Mouse (Mus musculus) erythroblast, adult 5-6 weeks (primary cell): ENCODE results near the gene Gm20388. TPM values are rescaled to one million over a fixed set of nuclear protein-coding genes. Genes with fewer than 3 reads are reported as not detected.
A peak's percentile ranks its signal among the peaks of the same experiment; 100 is the strongest.
"Not testable (repeated sequence)": the region's sequence is repeated elsewhere in the genome, so short reads cannot be mapped to it uniquely, and the experiment has no call there.

Source experiments
- ATAC-seq: replicated peaks from 2 replicates; pipeline ENCODE4 v1.8.0; 2016; ENCODE audit warnings: moderate number of reproducible peaks, mild to moderate bottlenecking, moderate TSS enrichment, inconsistent platforms; ENCODE audit not compliant: poor library complexity, low FRiP score, severe bottlenecking
- total RNA-seq, 2 experiments: library from RNA; stranded (forward) in 1 of 2; stranded (reverse) in 1 of 2; fragments of 150-400 nt in 1 of 2; fragments of 200-764, 138-1000 nt in 1 of 2; gene quantifications; 2 replicates each; pipeline versions ENCODE4 v1.2.3 to v1.2.4; 2015 to 2017; ENCODE audit warnings: low replicate concordance in 2 of 2

Gene Gm20388
- total RNA-seq, 2 experiments from 2014 or later = 2.9 to 7.8 TPM

DNA sequence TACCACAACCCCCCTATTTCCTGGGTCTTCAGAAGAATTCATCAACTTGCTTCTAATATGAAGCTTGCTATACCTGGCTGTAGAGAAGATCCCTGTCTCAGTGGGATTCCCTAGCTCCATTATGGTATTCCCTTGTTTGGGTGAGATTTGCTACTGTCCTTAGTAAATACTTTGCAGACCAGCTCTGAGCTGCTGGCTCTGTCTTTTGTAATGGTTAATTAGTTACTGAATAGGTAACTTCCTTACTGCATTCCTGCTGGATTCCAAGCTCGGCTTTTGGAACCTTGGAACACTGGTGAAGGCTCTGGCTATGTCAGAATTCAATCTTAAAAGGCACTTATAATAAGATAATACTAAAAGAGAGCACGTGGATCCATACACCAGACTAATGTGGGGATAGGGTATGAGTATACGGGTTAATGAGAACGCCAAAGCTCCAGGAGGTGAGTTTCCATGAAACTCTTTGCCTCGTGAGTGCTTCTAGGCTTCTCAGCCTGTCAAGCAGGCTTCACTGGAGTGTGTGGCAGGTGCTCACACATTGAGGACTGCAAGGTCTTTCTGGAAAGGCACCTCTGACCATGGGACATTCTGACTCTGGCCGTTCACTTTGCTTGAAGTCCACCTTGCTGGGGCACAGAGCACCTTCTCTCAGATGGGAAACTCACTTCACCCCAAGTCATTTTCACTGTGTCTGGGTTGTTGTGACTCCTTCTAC, 893.2 kb downstream of the Gm20388 start:
- ATAC-seq = not testable (repeated sequence)

DNA sequence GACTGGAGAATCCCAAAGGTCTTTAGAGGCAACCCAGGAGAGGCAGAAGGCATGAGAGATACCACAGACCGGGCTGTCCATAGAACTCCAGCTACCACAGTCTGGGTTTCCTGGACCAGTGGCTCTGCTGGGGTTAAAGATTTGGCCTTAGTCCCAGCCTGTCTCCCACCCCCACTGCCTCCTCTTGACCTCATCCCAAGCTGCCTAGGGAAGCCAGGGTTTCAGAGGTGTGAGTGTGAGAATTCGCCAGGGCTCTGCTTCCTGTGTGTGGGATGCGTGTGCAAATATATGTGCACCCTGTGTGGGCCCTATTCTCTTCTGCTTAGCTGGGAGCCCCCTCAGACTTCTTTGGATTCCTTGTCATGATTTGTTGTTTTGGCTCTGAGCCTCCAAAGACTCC, 894.1 kb downstream of the Gm20388 start:
- ATAC-seq = no peak

DNA sequence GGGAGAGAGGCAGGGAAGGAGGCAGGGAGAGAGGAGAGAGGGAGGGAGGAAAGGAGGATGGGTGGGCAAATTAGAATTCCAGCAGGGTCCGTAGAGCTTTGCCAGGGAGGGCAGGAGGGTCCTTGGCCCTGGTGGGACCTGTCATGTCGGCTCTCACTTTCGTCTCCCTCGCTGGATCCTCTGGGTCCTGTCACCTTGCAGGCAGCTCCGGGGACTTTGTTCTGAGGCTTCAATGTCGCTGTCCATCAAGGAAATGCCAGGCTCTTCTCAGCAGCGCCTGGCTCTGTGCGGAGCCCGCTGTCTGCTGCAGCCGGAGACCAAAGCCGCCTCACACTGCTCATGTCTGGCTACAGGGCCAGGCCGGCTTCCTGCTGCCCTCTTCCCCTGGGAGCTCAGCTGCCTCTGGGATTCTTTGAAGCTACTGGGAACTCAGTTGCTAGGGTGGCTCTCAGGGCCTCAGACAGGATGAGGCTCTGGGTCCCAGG, 896.2 kb downstream of the Gm20388 start:
- no peak for ATAC-seq

DNA sequence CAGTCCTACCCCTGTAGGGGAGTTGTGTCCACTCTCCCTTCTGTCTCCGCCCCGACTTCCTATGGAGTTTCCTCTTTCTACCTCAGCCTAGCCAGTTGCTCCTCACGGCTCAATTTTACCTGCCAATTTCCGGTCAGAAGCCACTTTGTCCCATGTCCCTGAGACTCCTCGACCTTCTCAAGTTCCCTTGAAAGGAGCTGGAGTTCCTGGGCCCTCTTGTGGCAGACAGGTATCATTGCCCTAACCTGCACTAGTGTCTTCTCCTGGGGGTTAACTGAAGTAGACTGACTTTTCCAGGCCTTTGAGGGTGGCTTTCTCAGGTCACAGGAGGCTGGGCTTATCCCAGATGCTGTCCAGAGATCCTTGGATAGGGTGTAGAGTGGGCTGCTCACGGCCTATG, 897.1 kb downstream of the Gm20388 start:
- no peak for ATAC-seq

DNA sequence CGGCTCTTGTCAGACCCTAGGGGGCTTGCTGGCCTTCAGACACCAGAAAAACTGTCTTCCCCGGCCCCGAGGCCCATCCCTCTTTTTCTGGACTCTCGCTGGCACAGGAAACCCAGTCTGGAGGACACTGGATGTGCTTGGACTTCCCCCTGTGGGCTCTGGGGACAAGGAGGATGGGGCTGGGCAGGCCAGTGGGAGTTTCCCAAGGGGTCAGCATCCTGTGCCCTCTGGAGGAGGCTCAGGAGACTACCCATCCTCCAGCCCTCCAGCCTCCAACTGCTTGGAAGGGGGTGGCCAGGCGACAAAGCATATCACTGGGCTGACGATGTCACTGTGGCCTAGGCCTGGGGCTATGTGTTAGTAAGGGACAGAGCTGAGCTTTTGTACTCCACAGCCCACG, 898.4 kb downstream of the Gm20388 start:
- ATAC-seq = no peak

DNA sequence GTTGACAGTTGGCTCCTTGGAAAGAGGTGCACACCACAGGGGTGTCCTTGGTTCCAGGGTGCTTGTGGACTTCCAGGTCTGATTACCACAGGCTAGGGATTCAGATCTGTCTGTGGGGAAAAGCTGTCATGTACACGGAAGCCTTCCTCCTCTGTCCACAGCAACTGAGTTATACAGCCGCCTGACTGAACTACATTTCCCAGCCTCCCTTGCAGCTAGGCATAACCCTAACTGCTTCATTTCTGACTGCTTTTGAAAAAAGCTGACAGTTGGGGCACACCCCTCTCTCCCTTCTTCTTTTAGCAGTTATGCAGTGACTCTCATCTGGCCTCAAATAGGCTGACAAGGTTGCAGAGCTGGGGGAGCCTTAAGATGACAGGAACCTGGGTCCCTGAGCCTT, 901.3 kb downstream of the Gm20388 start:
- ATAC-seq = no peak

DNA sequence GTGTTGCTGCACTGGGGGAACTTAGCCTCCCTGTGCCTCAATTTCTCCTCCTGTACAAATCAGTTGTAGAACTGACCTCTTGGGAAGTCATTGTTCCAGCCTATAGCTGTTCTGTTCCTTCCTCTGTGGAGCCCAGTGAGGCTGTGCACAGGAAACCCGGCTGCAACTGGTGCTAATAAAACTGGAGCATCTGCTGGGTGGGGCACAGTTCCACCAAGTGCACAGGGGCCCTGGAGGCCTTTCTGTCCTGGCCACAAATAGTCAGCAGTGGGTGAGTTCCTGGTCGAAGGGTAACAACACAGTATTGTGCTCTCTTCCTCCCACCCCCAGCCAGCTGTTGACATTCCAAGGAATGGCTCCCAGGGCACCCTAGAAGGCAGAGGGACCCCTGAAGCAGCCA, 902.4 kb downstream of the Gm20388 start:
- ATAC-seq = no peak

DNA sequence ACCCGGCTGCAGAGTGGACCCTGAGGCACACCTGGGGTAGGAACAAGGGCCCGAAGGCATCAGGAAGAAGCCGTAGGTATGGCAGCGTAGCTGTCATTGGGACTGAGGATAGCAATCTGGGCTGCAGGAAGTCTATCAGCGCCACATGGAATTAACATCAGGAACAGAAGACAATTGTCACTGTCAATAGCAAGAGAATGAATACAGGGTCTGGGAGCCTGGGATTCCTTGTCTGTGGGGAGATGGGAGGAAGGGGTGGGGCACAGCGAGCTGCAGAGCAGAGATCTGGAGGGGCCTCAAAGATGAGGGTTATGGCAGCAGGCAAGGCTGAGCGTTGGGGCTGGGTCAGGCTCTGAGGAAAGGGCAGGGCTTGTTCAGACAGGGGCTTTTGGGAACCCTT, 903.2 kb downstream of the Gm20388 start:
- no peak for ATAC-seq

DNA sequence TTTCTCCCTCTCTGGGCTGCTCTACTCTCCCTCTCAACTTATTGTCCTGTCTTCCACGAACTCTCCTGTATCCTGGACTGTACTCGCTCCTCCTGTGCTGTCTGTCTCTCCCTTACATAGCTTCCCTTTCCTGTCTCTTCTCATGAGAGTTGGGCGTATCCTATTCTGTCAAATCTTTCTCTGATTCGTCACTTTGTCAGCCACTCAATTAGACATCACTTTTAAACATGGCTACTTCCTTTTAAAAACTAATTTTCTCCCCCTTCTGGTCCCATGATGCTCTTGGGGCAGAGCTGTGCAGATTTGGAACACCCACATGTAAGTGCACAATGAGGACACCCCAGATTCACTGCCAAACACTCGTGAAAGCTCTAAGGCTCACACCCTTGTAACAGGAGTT, 905.7 kb downstream of the Gm20388 start:
- ATAC-seq = no peak

DNA sequence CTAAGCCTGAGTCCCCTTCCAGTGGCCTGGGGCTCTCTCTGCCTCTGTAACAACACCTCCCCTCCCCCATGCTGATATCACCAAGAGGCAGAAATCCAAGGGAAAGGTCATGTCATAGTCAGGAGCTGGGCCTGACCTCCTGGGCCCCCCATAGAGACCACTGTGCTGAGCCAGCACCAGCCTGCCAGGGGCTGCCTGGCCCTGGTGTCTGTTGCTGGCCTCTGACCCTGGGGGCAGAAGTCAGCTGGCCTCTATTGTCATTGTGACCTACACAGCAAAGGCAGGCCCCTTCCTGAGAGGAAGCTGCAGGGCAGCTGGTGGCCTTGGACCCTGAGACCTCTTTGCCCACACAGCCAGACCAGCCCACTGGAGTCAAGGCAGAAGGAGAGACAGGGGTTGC, 909.3 kb downstream of the Gm20388 start:
- no peak for ATAC-seq

DNA sequence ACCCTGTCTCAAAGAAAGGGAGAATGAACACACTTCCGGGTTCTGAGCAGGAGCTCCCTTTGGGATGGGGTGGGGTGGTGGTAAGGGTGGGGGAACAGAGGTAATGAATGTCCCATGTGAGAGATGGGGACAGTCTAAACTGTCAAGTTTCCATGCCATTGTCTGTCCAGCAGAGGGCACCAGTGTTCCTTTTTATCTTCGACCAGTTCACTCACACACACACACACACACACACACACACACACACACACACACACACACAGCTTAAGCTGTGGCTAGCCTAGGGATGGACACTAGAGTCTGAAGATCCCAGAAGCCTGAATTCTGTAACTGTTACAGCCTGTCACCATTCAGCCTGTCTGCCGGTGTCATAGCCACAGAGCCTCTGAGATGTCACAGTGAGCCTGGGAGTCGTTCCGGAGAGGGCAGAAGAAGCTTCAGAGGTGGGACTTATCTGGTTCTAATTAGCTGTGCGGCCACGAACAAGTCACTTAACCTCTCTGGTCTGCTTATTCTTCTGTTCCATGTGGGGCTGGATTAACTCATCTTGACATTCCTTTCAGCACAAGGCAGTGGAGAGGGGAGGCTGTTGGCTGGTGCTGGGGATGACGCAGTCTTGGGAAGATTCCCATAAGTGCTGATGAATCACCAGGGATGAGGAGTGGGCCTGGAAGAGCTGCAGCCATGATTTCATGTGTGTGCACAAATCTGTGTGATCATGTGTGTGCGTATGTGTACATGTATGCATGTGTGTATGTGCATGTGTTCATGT, 910.9 kb downstream of the Gm20388 start:
- no peak for ATAC-seq

DNA sequence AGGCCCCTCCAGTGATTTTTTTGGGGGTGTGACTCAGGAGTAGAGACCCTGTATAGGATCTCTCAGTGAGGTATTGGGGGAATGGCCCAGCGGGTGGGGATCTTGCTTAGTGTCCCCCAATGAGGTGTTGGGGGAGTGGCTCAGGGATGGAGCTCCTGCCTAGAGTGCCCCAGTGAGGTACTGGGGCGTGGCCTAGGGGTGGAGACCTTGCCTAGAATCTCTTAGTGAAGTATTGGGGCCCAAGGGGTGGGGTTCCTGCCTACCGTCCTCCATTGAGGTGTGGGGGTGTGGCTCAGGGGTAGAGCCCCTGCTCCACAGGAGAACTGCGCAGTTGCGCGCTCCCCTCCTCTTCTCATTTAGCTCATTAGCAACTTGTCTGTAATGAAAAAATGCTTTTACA, 912.7 kb downstream of the Gm20388 start:
- ATAC-seq = no peak

DNA sequence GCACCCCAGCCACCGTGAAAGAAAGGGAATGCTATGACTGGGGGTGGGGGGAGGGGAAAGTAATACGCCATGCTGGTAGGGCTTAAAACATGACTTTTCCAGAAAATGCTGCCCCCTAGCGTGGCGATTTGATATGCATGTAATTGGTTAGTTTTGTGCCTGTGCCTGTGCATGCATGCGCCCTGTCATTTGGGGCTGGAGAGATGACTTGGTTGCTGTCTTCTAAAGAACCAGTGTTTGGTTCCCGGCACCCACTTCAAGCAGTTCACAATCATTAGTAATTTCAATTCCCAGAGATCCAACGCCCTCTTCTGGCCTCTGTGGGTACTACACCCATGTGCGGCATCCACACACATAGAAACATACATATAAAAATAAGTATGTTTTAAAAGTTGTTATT, 913.2 kb downstream of the Gm20388 start:
- ATAC-seq = no peak

DNA sequence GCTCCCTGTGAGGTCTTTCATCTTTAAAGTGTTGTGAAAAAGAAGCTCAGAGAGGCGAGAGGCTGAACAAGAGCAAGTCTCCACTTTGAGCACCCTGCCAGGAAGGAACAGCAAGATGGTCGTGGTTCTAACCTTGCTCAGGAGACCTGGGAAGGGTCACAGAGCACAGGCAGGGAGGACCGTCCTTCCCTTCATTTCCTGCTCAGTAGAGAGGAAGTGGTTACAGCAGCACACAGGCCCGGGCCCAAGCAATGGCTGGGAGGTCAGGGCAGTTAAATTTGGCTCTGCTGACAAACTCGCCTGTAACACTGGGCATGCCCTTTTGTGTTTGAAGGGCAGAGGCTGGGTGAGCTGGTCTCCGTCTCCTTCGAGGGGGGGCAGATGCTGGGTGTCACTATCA, 914.0 kb downstream of the Gm20388 start:
- ATAC-seq = no peak

DNA sequence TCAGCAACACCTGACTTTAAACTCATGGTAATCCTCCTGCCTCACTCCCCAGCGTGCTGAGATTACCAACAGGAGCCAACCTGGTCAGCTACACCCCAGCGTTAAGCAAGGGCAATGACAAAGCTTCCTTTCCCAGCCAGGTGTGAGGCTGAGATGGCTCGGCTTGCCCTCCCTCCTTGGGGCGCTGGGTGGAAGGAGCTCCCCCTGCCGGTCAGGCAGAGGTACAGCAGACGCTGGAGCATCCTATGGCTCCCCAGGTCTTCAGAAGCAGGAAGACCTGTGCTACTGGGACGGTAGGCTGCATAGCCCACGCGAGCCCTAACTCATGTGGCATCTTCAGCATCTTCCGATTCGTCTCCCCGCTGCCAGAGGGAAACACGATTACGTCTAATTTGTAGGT, 917.6 kb downstream of the Gm20388 start:
- peak; percentile 76 for ATAC-seq

DNA sequence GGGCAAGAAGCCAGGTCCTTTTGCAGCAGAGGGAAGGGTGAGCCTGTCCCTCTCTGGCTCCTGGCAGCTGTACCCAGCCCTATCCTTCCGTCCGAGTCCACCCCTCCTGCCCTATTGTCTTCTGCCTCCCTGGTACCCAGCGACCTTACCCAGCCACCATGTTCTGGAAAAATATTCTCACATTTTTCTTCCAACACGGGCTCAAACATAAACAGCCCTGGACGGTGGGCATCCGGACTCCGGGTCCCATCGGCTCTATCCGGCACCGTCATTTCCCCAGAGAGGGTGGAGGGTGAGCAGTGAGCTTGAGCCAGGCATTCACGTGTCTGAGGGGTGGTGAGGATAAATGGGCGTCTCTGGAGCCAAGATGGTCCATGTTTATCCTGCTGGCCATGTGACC, 920.0 kb downstream of the Gm20388 start:
- no peak for ATAC-seq

DNA sequence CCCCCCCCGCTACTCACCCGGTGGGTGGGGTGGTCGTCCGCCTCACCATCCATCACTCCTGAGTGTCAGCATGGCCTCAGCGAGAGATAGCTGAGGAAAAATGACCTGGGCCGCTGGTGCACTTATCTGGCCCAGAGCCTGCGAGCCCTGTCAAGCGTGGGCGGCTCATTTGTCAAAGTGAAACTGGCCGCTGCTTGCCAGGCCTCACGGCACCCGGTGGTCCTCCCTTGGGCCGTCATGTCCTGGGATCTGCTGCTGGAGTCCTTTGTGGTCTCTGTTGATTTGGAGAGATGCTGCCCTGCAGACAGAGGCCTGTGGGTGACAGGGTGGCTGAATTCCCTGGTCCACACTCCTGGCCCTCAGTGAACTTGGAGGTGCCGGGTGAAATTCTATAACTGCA, 921.4 kb downstream of the Gm20388 start:
- ATAC-seq = no peak

DNA sequence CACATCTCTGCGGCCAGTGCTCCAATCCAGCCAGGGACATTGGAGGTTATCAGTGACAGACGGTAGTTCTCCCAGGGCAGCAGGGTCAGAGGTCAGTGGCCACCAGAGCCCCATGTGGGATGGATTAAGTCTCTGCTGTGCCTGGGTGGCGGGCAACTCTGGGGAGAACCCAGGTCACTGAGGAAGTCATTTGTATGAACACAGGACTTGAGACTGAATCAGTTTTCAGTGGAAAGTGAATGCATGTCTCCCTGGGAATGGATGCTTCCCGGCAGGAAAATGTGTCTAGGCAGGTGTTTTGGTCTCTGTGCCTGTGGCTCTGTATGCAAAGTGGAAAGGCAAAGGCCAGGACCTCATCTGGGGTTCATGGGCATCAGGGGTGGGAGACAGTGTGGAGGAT, 922.6 kb downstream of the Gm20388 start:
- no peak for ATAC-seq

DNA sequence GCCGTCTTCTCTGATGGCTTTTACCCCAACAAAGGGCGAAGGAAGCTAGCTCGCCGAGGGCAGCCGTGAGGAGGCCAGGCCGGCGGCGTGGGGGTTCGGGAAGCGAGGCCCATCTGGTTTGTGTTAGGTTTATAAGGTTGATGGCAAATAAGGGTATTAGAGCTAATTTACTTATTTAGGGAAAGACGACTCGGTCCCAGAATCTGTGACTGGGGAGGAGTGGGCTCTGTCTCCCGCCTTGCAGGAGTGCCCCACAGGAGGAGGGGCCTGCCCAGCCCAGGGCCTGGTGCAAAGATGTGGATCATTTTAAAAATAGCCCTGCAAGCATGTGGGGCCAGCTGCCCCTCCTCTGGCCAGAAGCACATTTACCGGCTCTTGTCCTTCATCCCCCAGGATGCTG, 928.4 kb downstream of the Gm20388 start:
- no peak for ATAC-seq

DNA sequence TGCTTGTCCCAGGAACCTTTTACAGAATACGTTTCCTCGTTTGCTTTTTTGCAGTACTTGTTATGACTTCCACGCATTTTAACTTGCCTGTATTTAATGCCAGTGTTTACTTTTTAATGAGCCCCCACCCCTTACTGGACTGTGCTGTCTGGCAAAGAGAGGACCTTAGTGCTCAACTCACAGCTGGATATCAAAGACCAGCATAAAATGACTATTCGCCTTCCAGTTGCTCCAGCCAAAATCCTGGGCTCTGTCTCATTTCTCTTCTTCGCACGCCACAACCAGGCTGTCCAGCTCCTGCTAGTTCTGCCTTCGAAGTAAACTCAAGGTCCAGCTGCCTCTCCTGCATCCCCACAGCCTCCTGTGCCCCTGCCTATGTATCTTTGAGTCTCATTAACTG, 932.4 kb downstream of the Gm20388 start:
- ATAC-seq = no peak

DNA sequence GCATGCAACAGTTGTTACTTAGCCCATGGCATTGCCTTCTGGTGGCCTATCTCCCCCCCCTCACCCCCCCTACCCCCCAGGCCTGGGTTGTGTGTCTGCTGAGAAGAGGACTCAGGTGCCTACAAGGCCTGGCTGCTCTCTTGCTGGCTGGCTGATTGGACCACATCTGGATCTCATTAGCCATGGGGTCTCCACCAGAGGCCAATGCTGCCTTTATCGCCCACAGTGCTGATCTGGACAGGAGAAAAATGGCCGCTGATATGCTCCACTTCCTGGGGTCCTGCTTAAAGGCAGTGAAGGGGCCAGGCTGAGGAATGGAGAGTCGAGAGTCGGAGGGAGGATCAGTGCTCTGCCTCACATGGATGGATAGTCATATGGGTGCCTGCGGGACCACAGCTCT, 935.4 kb downstream of the Gm20388 start:
- ATAC-seq = no peak
